Mouse (Mus musculus): ENCODE measurements around the gene 4430402I18Rik.
"Not testable (repeated sequence)": the region's sequence is repeated elsewhere in the genome, so short reads cannot be mapped to it uniquely, and the experiment has no call there.

The 4430402I18Rik gene

GRCm38 (mm10) chr19:28967652-28968051 lies at the start of gene 4430402I18Rik:
4430402I18Rik (minus strand) TSS chr19:28967800.
- peak; percentile 31 for DNase-seq (ENCODE audit: extremely low spot score, low spot score)

- DNase-seq (ENCODE audit: extremely low spot score, low spot score), result no peak
These were observed 49.2 kb upstream of the 4430402I18Rik start for GRCm38 (mm10) chr19:29016786-29017185.

GRCm38 (mm10) chr19:29016204-29016765 lies 48.7 kb upstream of the 4430402I18Rik start:
- DNase-seq (ENCODE audit: extremely low spot score, low spot score), result no peak

- no peak for DNase-seq (ENCODE audit: extremely low spot score, low spot score)
These were observed 48.0 kb upstream of the 4430402I18Rik start for GRCm38 (mm10) chr19:29015410-29016203.

GRCm38 (mm10) chr19:29014466-29015055 lies 47.0 kb upstream of the 4430402I18Rik start:
- no peak for DNase-seq (ENCODE audit: extremely low spot score, low spot score)

GRCm38 (mm10) chr19:29011355-29011990 lies 43.9 kb upstream of the 4430402I18Rik start:
- DNase-seq (ENCODE audit: extremely low spot score, low spot score), result no peak

- DNase-seq (ENCODE audit: extremely low spot score, low spot score), result no peak
These were observed 41.4 kb upstream of the 4430402I18Rik start for GRCm38 (mm10) chr19:29009046-29009445.

GRCm38 (mm10) chr19:29008069-29008706 lies 40.6 kb upstream of the 4430402I18Rik start:
- no peak for DNase-seq (ENCODE audit: extremely low spot score, low spot score)

GRCm38 (mm10) chr19:29000321-29000720 lies 32.7 kb upstream of the 4430402I18Rik start:
- DNase-seq (ENCODE audit: extremely low spot score, low spot score), result not testable (repeated sequence)

- DNase-seq (ENCODE audit: extremely low spot score, low spot score), result no peak
These were observed 30.5 kb upstream of the 4430402I18Rik start for GRCm38 (mm10) chr19:28997976-28998630.

GRCm38 (mm10) chr19:28995366-28995765 lies 27.8 kb upstream of the 4430402I18Rik start:
- DNase-seq (ENCODE audit: extremely low spot score, low spot score), result no peak

- no peak for DNase-seq (ENCODE audit: extremely low spot score, low spot score)
These were observed 27.3 kb upstream of the 4430402I18Rik start for GRCm38 (mm10) chr19:28994870-28995269.

GRCm38 (mm10) chr19:28991391-28991790 lies 23.8 kb upstream of the 4430402I18Rik start:
- DNase-seq (ENCODE audit: extremely low spot score, low spot score), result no peak

- no peak for DNase-seq (ENCODE audit: extremely low spot score, low spot score)
These were observed 23.1 kb upstream of the 4430402I18Rik start for GRCm38 (mm10) chr19:28990590-28991221.

GRCm38 (mm10) chr19:28990194-28990589 lies 22.6 kb upstream of the 4430402I18Rik start, which contains the start of gene Cdc37l1:
Cdc37l1 (plus strand) TSS chr19:28990352.
- peak; percentile 99 for DNase-seq (ENCODE audit: extremely low spot score, low spot score)

- DNase-seq (ENCODE audit: extremely low spot score, low spot score), result no peak
These were observed 21.9 kb upstream of the 4430402I18Rik start for GRCm38 (mm10) chr19:28989515-28989914.

- no peak for DNase-seq (ENCODE audit: extremely low spot score, low spot score)
These were observed 15.0 kb upstream of the 4430402I18Rik start for GRCm38 (mm10) chr19:28982617-28983016.

- peak; percentile 82 for DNase-seq (ENCODE audit: extremely low spot score, low spot score)
These were observed 7.4 kb upstream of the 4430402I18Rik start for GRCm38 (mm10) chr19:28974862-28975611.

- DNase-seq (ENCODE audit: extremely low spot score, low spot score), result no peak
These were observed 2.7 kb upstream of the 4430402I18Rik start for GRCm38 (mm10) chr19:28970251-28970650.

- no peak for DNase-seq (ENCODE audit: extremely low spot score, low spot score)
These were observed 1.6 kb upstream of the 4430402I18Rik start for GRCm38 (mm10) chr19:28969231-28969630.

Data from neural tube, embryonic 10.5 days (tissue).